Mouse (Mus musculus) lung, postnatal 4 days (tissue): ENCODE results near the gene Zmynd8.

Source experiments
- DNase-seq, 2 experiments: peaks; one replicate each; pipeline ENCODE4 v3.0.0; 2021

Zmynd8 gene

DNA sequence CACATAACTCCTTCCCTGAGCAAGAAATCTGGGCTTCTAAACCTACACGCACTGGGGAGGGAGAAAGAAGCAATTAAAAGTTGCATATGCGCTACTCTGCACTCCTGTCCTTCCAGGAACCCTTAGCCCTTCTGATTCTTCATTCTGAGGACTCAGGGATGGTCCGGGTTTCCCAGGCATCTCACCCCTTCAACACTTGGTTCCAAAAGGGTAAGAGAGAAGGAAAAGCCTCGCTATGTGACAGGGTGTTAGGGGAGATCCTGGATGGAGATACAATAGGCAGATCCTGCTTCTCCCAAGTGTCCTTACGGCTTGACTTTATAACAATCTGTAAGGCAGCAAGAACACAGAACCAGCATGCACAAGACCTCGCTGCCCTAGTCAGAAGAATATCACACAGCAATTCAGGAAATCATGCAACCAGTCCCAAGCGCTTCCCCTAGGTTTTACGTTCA lies 19.9 kb downstream of the Zmynd8 start:
- DNase-seq = no peak

DNA sequence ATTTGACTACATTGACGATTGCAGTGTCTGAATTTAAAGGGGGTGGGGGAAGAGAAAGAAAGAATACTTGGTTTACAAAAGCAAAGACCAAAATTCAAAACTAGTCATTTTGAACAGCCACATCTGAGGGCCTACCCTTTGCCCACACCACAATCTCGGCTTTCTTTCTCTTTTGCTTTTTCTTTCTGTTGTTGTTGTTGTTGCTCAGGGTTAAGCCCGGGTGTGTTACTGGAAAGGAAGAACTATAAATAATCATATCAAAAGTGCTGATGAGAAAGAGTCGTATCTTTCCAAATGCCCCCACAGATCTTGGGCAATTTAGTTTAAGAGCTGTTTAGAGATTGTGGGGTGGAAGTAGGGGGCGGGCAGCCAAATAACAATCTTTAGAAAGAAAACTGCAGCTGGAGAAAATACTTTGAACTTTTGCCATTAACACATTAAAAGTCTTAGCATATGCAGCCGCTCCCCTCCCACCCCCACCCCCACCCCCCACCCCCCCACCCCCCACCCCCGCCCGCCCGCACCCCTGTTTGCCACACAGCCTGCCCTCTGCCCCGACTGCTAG lies 20.7 kb downstream of the Zmynd8 start:
- DNase-seq = no peak

DNA sequence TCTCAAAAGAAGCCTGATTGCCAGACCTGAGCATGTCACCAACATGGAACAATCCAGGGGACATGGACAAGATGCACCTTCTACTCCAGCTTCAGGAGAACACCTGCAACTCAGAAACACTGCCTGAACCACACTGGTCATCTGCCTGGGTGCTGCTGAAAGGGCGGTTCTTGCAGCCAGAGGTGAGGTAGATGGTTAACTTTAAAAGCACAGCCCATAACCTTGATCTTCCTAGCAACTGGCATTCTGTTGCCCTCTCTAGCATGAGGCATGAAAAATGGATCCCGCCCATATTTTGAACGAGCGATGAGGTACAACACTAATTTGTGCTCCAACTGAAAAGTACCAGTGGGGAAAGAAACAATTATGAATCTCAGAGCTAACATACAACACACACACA lies 21.6 kb downstream of the Zmynd8 start:
- DNase-seq = no peak

DNA sequence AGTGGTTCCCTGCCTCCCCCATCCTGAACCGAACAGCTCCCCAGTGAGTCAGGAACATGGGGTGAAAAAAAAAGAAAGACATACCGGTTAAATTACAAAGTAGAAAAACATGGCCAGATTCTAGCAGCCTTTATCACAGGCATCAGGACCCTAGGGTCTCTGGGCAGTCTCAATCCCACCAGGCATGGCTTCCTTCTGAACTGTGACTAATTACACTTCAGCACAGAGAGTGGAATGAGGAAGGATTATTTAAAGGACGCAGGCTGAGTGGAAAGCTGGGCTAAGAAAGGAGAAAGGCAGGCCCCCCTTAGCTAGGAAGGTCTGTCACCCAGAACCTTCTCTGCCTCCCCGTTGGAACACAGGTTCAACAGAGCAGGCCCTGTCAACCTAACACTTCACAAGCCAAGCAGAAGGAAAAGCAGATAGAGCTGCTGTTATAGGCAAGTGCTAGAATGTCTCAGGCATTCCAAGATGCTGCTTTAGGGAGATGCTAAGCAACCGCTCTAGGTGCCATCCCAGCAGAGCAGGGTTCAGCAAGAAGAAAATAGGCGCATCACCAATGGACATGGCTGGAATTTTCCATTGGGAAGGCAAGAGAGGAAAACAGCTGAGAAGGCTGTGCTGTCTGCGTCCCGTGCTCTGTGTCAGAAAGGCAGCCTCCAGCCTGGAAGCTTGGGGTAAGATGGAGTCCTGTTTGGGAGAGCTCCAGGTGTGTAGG lies 22.5 kb downstream of the Zmynd8 start:
- DNase-seq = no peak

DNA sequence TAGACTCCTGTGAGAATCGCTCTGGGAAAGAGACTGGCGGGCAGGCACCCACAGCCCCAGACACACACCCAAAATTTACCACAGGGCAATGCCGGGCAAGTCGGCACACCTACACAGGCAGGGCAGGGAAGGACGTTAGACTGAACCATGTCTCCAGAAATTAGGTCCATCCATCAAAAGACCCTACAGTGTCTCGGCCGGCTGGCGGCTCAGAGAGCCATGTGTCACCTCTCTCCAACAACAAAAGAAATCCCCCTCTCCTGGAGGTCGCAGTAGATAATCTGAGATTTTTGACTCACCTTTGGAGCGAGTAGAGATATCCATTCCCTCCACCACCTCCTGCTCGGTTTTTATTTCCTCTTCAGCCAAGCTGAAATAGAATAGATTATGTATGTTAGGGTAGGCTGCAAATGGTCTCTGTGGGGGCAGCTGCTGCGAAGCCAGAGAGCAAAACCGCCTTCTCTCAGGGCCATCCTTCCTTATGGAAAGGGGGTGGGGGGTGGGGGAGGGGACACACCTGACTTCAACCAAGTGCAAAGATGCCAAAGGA lies 23.3 kb downstream of the Zmynd8 start:
- no peak for DNase-seq

DNA sequence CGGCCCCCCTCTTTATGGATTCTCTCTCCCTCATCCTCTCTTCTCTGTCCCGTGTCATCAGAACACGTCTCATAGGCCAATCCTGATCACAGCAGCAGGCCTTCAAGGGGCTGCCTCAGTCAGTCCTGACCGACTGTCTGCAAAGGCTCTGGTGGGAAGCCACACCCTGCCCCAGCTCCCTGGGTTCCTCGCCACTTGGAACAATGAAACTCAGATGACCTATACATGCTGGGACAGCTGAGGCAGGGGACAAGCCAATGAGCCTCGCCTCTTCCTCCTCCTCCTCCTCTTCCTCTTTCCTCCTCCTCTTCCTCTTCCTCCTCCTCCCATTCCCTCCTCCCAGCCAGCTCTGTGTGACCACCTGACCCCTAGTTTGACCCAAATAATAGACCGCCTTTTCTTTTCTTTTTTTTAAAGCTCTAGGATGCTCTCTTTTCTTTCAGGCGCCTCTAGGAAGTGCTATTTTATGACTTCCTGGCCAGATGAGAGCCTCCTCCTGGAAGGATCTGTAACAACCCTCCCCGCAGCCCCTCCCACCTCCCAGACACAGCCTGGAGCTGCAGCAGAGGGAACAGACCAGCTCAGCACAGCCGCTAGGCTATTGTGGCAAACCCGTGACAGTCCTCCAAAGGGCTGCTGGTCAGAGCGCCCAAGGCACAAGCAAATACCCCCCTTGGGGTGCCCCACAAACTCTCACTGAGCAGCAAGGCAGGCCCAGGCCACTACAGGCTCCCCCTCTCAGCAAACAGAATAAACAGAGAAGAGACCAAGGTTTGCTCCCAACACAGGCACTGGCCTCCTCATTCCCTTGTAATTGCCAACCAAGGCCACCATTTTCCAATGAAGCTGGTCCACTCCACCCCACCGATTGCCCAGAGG lies 24.1 kb downstream of the Zmynd8 start:
- peak; percentile 88 to 92 for DNase-seq

DNA sequence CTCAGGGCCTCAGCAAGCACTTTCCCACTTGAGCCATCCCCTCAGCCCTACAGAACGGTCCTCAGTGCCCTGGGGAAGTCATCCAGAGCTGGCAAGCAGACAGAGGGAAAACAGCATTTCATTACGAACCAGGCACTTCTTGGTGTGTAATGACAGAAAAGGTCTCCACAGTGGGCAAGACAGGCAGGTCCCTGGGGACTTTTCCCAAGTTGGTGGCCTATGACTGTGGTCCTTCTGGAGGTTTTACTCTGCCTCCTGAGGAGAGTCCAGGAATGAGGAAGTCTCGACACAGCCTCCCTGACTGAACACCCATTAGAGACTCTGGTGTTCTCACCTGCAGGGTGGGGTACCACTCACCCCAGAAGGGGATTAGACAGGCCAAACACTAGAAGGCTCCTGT lies 25.0 kb downstream of the Zmynd8 start:
- no peak for DNase-seq

DNA sequence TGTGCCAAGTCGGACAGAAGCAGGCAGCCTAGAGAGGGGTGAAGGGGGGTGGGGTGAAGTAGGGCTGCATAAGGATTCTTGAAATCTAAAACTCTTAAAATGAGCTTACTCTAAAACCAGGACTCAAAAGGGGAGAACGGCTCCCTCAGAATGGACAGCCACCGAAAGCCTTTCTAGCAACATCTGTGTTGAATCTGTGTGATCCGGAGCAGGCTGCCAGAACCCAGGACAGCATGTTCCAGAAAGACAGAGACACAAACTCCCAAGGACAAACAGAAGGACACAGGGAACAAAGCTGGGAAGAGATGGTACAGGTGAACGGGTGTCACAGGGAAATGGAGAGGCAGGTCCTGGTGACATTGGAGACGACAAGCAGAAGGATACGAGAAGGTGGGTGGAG lies 25.6 kb downstream of the Zmynd8 start:
- DNase-seq = no peak

DNA sequence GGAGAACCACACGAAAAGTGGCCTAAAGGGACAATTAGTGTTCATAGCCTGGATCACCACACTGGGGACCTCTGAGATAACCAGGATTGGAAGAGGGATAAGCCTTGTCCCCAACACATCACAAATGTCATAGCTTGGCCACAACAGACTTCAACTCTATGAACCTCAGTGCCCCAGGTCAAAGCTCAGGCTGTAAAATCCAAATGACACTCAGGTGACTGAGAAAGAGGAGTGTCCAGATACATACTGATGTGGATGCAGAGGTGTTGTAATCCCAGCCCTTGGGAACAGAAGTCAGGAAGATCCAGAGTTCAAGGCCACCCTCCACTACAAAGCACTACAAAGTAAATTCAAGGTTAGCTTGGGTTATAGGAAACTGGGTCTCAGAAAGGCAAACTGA lies 29.6 kb downstream of the Zmynd8 start:
- DNase-seq = no peak

DNA sequence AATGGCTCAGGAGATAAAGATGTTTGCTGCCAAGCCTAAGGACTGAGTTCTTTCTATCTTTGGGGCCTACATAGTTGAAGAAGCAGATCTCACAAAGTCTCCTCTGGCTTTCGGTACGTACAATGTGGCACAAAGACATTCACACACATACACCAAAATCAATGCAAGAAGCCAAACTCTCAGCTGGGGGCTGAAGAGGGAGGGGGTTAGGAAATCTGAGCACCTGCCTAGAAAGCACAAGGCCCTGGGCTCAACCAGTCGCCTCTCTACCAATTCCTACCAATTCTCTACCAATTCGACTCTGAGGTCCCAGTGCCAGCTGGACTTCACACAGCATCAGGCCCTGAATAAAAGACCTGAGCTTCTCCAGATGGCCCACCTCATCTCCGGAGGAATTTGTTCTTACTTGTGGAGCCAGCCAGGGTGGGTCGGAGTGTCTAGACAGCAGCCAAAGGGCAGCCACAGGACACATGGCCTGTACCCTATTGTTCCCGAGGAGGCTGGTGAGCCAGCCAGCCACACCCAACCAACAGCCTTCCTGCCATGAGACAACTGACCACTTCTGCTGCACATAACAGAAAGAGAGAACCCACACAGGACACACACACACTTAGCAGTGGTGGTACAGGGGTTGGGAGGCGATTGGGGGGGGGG lies 30.2 kb downstream of the Zmynd8 start:
- DNase-seq = peak; percentile 74 to 86

DNA sequence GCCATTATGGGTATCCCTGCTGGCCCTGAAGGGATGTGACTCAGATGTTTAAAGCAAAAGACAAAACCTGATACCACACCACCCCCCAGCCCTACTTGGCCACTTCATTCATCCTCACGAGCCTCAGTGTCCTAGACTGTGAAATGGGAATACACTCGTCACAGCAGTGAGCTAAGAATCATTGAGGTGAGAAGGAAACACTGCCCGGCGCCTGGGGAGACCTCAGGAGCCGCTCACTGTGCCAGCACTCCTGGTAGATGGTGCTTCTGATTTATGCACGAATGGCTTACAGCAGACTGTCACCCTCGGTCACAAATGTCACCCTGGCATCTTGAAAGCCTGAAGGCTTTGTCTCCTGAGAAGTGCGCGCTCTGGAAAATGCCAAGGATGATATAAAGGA lies 31.3 kb downstream of the Zmynd8 start:
- no peak for DNase-seq

DNA sequence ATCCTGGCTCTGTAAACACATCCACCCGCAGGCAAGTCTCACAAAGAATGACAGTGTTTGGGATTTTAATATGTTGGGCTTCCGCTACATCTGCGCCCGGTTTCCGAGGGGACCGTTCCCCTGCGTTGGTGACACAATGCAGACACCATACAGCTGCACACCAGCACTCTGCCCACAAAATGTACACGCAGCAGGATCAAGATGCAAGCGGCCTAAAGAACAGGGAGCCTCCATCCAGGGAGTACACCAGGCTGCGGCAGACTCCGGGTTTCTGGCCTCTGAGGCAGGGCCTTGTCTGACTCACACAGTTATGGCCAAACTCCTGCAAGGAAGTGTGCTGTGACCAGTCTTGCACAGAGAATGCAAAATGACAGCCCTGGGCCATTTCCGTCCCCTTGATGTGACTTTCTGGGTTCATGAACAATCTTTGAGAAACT lies 31.8 kb downstream of the Zmynd8 start:
- peak; percentile 34 to 54 for DNase-seq

DNA sequence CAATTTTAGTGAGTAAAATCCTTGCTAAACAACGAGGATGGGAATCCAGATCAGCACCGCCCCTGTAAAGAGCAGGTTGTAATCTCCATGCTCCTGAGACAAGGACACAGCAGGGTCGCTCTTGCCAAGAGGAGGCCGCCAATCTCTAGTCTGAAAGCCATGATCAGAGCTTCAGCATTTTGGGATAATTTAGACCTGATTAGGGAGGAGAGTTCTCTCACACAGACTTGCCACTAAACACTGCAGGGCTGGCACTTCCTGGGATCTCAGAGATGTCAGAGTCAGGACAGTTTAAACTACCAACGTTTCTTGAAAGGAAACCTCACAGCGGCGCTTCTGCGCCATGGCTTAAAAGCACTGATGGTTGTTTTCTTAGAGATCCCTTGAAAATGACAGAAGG lies 32.4 kb downstream of the Zmynd8 start:
- no peak for DNase-seq

DNA sequence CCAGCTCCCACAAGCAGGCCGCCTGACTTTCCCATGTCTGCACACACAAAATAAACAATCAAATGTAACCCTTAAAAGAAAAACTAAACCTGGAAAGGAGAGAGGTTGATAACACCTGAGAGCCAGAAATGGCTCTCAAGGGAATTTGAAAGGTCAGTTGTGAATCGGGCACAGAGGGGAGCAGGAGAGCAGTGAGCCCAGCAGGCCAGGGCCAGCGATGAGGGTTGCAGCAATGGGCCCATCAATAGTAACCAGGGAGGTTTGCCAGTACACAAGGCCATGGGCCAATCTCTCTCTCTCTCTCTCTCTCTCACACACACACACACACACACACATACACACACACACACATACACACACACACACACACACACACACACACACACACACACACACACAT lies 34.0 kb downstream of the Zmynd8 start:
- no peak for DNase-seq

DNA sequence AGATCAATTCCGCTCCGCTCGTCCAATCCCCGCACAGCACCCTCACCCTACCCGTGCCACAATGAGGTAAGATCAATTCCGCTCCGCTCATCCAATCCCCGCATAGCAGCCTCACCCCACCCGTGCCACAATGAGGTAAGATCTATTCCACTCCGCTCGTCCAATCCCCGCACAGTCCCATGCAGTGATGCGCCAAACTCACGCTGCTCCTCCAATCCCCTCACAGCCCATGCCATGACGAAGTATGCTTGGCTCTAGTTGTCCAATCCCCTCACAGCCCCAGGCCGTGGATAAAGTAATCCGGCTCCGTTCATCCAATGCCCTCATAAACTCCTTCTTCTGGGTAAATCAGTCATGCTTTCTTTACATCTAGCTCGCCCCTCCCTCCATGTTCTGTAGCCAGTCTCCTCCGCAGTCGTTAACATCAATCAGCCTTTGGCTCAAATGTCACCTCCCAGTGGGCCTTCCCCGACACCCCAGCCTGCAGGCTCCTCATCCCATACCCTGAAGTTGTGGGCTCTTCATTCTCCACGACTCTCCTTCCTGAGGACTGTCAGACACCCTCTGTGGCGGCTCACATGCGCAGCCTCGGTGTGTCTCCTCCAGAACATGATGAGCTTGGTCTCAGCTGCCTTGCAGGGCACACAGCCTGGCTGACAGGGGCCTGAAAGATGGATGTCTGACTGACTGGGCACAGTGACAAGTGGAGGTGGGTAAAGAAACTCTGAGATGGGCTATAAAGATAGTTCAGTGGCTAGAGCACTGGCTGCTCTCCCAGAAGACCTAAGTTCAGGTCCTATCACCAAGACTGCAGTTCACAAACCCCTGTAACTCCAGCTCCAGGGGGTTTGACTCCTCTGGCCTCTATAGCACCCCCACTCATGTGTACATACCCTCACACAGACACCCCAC lies 36.9 kb downstream of the Zmynd8 start:
- DNase-seq = no peak

DNA sequence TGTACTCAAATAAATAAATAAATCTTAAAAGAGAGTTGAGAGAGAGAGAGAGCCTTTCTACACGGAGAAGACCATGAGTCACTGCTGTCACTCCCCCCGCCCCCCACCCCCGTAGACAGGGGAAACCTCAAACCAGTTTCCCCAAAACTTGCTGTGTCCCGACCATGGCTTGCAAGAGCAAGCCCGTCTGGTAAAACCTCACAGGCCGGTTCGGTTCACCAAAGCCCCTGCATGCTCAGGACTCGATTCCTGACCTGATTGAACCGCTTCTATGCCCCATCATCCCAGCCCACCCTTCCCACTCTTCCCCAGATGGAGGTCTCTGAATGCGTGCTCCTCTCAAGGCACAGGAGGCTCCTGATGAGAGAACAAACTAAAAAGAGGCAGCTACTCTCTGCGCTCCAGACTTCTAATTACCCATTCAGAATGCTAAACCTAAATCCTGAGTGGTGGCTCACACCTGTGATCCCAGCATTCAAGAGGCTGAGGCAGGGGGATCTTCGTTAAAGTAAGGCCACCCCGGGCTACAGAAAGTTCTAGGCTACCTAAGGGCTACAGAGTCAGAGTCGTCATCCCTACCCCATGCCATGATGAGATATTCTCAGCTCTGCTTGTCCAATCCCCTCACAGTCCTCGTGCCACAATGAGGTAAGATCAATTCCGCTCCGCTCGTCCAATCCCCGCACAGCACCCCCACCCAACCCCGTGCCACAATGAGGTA lies 37.7 kb downstream of the Zmynd8 start:
- DNase-seq = no peak

DNA sequence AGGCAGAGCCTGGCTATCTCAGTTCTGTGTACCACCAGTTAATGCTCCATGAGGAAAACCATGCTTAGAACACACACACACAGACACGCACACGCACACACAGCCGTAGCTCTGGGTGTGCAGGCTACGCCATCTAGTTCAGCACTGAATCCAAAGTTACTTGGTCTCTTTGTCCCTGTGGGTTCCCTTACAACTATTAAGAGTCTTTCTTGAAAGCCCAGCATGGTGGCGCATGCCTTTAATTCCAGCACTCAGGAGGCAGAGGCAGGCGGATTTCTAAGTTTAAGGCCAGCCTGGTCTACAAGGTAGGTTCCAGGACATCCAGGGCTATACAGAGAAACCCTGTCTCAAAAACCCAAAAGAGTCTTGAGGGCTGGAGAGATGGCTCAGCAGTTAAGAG lies 38.4 kb downstream of the Zmynd8 start:
- no peak for DNase-seq

DNA sequence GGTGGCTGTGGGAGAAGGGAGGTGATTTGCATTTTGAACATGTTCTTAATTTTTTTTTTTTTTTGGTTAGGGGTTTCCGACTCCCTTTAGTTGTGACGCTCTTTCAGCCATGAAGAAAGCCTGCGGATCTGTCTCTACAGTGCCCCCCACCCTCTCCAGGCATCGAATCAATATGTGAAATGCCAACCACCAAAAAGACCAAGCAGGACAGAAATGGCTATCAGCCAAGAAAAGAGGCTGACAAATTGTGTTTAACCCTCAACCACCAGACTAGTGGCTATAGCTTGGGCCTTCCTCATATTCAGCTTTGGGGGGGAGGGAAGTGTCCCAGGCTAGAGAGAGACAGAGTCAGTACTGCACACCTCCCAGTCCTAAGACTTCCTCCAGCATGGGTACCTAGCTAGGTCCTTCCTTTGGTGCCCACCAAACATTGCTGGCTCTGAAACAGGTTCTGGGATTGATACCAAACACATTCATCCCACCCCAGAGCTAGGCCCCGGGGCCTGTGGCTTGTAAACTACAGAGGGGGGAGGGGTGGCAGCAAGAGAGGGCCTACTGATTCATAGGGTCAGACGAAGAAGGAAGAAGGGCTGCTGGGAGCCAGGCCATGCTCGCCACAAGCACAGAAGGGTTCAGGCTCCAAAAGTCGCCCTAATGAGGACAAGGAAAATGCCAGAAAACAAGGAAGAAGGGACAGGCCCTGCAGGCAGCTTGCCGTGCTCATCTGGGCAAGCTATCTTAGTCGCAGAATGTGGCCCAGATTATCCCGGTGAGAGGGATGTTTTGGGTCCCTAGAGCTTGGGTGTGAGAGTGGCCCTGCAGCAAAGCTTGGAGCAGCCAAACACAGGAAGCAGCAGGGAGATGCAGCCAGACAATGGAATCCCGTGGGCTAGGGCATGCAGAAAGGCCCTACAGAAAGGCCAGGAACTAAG lies 40.1 kb downstream of the Zmynd8 start:
- DNase-seq = peak; percentile 55 to 58

DNA sequence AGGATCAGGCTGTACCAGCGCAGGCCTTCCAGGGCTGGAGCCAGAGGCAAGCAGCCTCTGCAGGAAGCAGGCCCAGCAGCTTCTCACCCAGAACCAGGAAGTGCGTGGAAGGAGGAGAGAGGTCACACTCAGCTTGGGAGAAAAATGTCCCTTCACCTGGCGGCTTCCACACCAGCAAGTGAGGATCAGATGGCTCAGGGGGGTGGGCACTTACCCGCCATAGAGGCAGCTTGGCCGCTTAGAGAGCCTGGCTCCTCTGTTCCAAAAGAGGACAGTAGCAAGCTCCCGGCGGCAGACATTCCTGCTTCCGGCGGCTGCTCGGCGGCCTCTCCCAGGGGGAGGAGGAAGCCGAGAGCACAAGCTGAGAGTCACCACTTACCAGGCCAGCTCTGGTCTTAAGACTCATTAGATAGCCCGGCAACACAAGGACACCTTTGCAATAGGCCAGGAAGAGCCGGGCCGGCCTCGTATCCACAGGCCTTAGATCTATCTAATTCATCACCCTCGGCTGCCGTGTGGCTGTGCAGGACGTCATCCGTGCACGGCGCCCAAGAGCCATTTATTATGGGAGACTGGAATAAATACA lies 40.9 kb downstream of the Zmynd8 start:
- DNase-seq = peak; percentile 76 to 79

DNA sequence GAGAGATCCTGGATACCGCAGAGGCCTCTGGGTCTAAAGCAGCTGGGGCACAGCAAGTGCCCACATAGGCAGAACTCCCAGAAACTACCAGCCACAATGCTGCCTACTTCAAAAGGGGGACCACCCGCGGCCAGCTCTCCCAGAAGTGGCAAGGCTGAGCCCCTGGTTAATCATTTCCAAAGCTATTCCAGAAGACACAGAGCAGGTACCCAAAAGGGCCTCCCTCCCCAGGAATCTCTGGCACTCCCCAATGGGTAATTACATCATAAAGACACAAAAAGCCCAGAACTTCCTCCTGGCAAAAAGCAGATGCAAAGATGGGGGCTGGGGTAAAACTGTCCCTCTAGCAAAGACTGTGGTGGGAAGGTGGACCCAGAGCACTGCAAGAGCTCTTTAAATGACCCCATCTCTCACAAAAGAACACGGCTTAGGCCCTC lies 41.4 kb downstream of the Zmynd8 start:
- DNase-seq = peak in 1 of 2 experiments; percentile 70
